Mouse (Mus musculus) ES-Bruce4 (cell line): ENCODE measurements at regions not wholly inside any gene's neighbourhood (a gene's known extent, or its start where the extent isn't known, plus 50 kb on each side); places are given as distances from the start of the nearest gene placed in this dataset.

Experiments
- CTCF ChIP-seq: IDR thresholded peaks from one replicate; pipeline ENCODE4 v1.8.1; 2011; ENCODE audit warnings: low read depth, low read length
- EP300 ChIP-seq: IDR thresholded peaks from 2 replicates; pipeline ENCODE4 v1.6.1; 2011; ENCODE audit warnings: low read depth, low read length; ENCODE audit not compliant: insufficient read depth
- POLR2A ChIP-seq: IDR thresholded peaks from one replicate; pipeline ENCODE4 v1.8.1; 2011; ENCODE audit warnings: low read length; ENCODE audit not compliant: insufficient read depth

DNA sequence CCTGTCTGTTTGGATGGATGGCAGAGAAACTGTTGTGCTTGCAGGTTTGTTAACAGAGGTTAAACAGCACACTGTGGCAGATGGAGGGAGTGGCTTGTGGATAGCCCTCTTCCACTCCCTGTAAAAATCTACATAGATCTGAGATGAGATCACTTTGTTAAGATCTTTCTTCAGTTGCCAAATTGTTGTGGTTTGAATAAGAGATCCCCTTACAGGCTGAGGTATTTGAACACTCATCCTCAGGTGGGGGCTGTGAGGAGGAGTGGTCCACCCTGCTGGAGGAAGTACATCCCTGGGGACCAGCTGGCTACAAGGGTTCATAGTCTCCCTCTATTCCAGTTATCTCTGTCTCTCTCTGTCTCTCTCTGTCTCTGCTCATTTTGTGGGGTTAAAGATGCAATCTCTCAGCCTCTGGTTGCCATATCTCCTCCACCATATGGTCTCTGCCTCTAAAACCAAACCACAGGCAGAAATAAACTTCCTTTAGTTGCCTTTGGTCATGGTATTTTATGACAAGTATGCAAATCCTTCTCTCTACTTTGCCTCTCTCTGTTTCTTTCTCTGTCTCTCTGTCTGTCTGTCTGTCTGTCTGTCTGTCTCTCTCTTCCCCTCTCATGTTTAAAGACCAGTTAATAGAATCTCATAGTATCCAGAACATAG lies 194.0 kb upstream of the Tgfbr2 start:
- TF ChIP-seq CTCF = no peak
- no peak for TF ChIP-seq POLR2A
- TF ChIP-seq EP300 = no peak
